Mouse (Mus musculus) liver, postnatal 0 days (tissue): ENCODE data around the gene Lekr1. TPM values are rescaled to one million over a fixed set of nuclear protein-coding genes. Genes with fewer than 3 reads are reported as not detected.
"Not testable (repeated sequence)": the region's sequence is repeated elsewhere in the genome, so short reads cannot be mapped to it uniquely, and the experiment has no call there.

Source experiments
- ATAC-seq: fragments of 200-750 bp; cut with Nextera tagmentation; 2 replicates; pipeline ENCODE4 v1.8.0; 2017; ENCODE audit warnings: mild to moderate bottlenecking, moderate library complexity
- DNase-seq: peaks from one replicate; pipeline ENCODE4 v3.0.0-alpha.2; 2016
- H3K27ac ChIP-seq: fragments of 300-500 bp; sonication (generic); 2 replicates; pipeline ENCODE4 v1.5.1; 2014; ENCODE audit warnings: antibody characterized with exemption, moderate library complexity, mild to moderate bottlenecking, low read depth
- H3K27me3 ChIP-seq: fragments of 300-500 bp; sonication (generic); 2 replicates; pipeline ENCODE4 v1.6.1; 2014; ENCODE audit warnings: low read length, control low read depth, mixed read lengths; ENCODE audit not compliant: insufficient read depth
- H3K36me3 ChIP-seq: fragments of 300-500 bp; sonication (generic); replicated peaks from 2 replicates; pipeline ENCODE4 v1.6.1; 2014; ENCODE audit warnings: mild to moderate bottlenecking, control low read depth, low read length, moderate library complexity, mixed read lengths; ENCODE audit not compliant: insufficient read depth
- H3K4me1 ChIP-seq: fragments of 300-500 bp; sonication (generic); 2 replicates; pipeline ENCODE4 v1.6.1; 2014; ENCODE audit warnings: antibody characterized with exemption, mild to moderate bottlenecking, control low read depth; ENCODE audit not compliant: insufficient read depth
- H3K4me2 ChIP-seq: fragments of 300-500 bp; sonication (generic); 2 replicates; pipeline ENCODE4 v1.6.1; 2014; ENCODE audit warnings: low read depth, mild to moderate bottlenecking, low read length, moderate library complexity, mixed read lengths
- H3K4me3 ChIP-seq: fragments of 300-500 bp; sonication (generic); 2 replicates; pipeline ENCODE4 v1.5.1; 2014; ENCODE audit warnings: low read depth, low read length
- H3K9ac ChIP-seq: fragments of 300-500 bp; sonication (generic); replicated peaks from 2 replicates; pipeline ENCODE4 v1.6.1; 2014; ENCODE audit warnings: mild to moderate bottlenecking, moderate library complexity
- H3K9me3 ChIP-seq: fragments of 300-500 bp; sonication (generic); 2 replicates; pipeline ENCODE4 v1.6.1; 2016; ENCODE audit warnings: mild to moderate bottlenecking, control low read depth, low read length, mixed read lengths
- CTCF ChIP-seq: sonication (generic); IDR thresholded peaks from 2 replicates; pipeline ENCODE4 v1.5.1; 2016; ENCODE audit warnings: antibody characterized with exemption, low read depth
- EP300 ChIP-seq: IDR thresholded peaks from 2 replicates; pipeline ENCODE4 v1.6.1; 2016; ENCODE audit warnings: antibody characterized with exemption, low read depth, mild to moderate bottlenecking
- WGBS: fragments of 180-500 bp; shearing (Covaris S2); extraction: QIAGEN DNeasy Blood & Tissue Kit; methylation state at CpG from one replicate; pipeline ENCODE4 v1.1.7; 2014; ENCODE audit not compliant: insufficient replicate concordance; 5-methylcytosine and 5-hydroxymethylcytosine counted together
- polyA plus RNA-seq: library from polyadenylated mRNA; unstranded; fragments of >200 nt; fragmentation: Nextera tagmentation; extraction: Ambion mirVana; gene quantifications from 2 replicates; pipeline ENCODE4 v1.2.1, GENCODE M21; 2015

Gene Lekr1
- polyA plus RNA-seq, 1 experiment from 2014 or later = 1.0 TPM

GRCm38 (mm10) chr3:65767202-65767862 is 101.3 kb downstream of the Lekr1 start:
- Histone ChIP-seq H3K4me3 (no peak overlapping the region), H3K4me2 (no peak overlapping the region), H3K27me3 (no peaks in the 10 kb centered on the region), H3K36me3 (no peaks in the 10 kb centered on the region), H3K27ac (no peak overlapping the region), H3K4me1 (no peaks in the 10 kb centered on the region), H3K9ac (no peak overlapping the region), H3K9me3 (no peaks in the 10 kb centered on the region)
- whole genome bisulfite sequencing = 83% methylated on average over 6 of the region's 6 CpGs
- no peak for DNase-seq
- no peak for TF ChIP-seq EP300
- TF ChIP-seq CTCF = no peak
- no peak for ATAC-seq

DNA sequence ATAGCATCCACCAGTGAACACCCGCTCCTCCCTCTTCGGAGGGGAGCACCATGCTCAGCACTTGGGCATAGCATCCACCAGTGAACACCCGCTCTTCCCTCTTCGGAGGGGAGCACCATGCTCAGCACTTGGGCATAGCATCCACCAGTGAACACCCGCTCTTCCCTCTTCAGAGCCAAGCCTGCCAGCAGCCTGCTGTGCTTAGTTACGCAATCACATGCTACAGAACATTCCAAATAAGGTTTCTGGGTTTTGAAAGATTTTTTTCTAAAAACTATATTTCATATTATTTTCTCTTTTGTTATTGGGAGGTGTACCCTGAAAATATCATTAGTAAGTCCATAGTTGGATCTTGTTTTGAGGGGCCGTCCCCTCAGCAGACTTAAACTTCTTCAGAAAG is 103.6 kb downstream of the Lekr1 start:
- H3K27me3 ChIP-seq, H3K9ac ChIP-seq, DNase-seq, ATAC-seq, H3K4me1 ChIP-seq, H3K9me3 ChIP-seq, H3K27ac ChIP-seq, H3K36me3 ChIP-seq, H3K4me2 ChIP-seq, H3K4me3 ChIP-seq: not testable (repeated sequence)
- WGBS = 88% methylated on average over 6 of the region's 7 CpGs

DNA sequence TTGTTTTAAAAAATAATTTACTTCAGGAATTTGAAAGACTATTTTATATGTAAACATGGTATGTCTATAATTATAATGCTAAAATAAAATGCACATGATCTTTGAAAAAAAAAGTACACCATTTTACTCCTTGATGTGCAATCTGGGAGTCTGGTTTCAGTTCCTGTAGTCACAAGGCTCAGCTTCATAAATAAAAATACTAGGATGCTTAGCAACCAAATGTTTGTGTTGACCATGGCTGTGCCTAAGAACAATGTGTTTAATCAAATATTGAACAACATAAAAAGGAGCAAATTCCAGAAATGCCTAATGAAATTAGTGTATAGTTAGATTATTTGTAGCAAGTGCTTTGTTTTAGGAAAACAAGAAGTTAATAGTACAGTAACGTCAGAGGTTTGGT is 107.9 kb downstream of the Lekr1 start:
- no peak overlapping the region for H3K4me3 ChIP-seq
- WGBS = 77% methylated on average over 1 of the region's 1 CpGs

DNA sequence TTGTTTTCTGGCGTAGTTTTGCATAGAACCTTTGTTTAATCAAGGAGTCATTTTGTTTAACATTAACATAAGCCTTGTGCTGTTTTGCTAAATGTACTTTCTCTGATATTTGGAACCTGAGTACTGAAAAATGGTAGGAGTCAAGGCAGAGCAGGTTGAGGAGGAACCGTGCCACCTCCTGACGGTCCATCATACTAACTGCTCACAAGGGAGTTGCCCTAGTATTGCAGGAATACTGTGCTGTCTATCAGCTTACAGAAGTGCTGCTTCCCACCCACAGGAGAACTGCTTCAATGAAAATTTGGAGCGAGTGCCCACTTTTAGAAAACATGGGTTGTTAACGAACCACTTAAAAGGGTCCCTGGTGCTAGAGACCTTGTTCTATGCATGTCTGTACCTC is 109.1 kb downstream of the Lekr1 start:
- DNase-seq (no peak), ATAC-seq (no peak)
- Histone ChIP-seq H3K27ac (no peak overlapping the region), H3K9me3 (no peaks in the 10 kb centered on the region), H3K9ac (no peak overlapping the region), H3K4me2 (no peak overlapping the region), H3K4me1 (no peaks in the 10 kb centered on the region), H3K36me3 (no peaks in the 10 kb centered on the region), H3K4me3 (no peak overlapping the region), H3K27me3 (no peaks in the 10 kb centered on the region)
- WGBS = 79% methylated on average over 5 of the region's 5 CpGs
- TF ChIP-seq EP300 (no peak), CTCF (no peak)

More for the DNA sequence above, 107.9 kb downstream of the Lekr1 start:
- no peak overlapping the region for H3K27ac ChIP-seq
- DNase-seq = no peak
- no peaks in the 10 kb centered on the region for H3K9me3 ChIP-seq
- no peaks in the 10 kb centered on the region for H3K36me3 ChIP-seq
- H3K4me2 ChIP-seq = no peak overlapping the region
- TF ChIP-seq CTCF = no peak
- TF ChIP-seq EP300 = no peak
- no peaks in the 10 kb centered on the region for H3K4me1 ChIP-seq
- H3K27me3 ChIP-seq = no peaks in the 10 kb centered on the region
- H3K9ac ChIP-seq = no peak overlapping the region
- no peak for ATAC-seq

- no peaks in the 10 kb centered on the region for H3K4me1 ChIP-seq
- no peaks in the 10 kb centered on the region for H3K36me3 ChIP-seq
- H3K27ac ChIP-seq = no peak overlapping the region
- H3K4me2 ChIP-seq = no peak overlapping the region
- no peak overlapping the region for H3K4me3 ChIP-seq
- no peak overlapping the region for H3K9ac ChIP-seq
- TF ChIP-seq EP300 (no peak), CTCF (peak; percentile 8; the same call in 1 of the 2 replicates)
- H3K9me3 ChIP-seq = no peaks in the 10 kb centered on the region
- H3K27me3 ChIP-seq = no peaks in the 10 kb centered on the region
- no peak for ATAC-seq
- DNase-seq = no peak
- WGBS = 76% methylated on average over 5 of the region's 5 CpGs
These were observed 116.2 kb downstream of the Lekr1 start for GRCm38 (mm10) chr3:65782246-65782645.

GRCm38 (mm10) chr3:65790076-65790685 is 124.2 kb downstream of the Lekr1 start:
- Histone ChIP-seq H3K4me1 (no peaks in the 10 kb centered on the region), H3K27me3 (no peaks in the 10 kb centered on the region), H3K9me3 (no peaks in the 10 kb centered on the region), H3K27ac (no peak overlapping the region), H3K36me3 (no peaks in the 10 kb centered on the region), H3K9ac (no peak overlapping the region), H3K4me3 (no peak overlapping the region), H3K4me2 (no peak overlapping the region)
- 22% methylated on average over 3 of the region's 3 CpGs for WGBS
- TF ChIP-seq CTCF (no peak), EP300 (no peak)
- no peak for ATAC-seq
- DNase-seq = no peak
